Mouse (Mus musculus): ENCODE data around the gene Ttll5. TPM values are rescaled to one million over a fixed set of nuclear protein-coding genes. Genes with fewer than 3 reads are reported as not detected.

Ttll5 gene
- polyA plus RNA-seq, 1 experiment: 6.2 TPM

GRCm38 (mm10) chr12:85951036-85951435 is 126.6 kb downstream of the Ttll5 start:
- Histone ChIP-seq H3K36me3 (ENCODE audit: control insufficient read depth, insufficient read depth, low read length) (no peaks in the 10 kb centered on the region), H3K27ac (ENCODE audit: insufficient read depth, low read length) (no peak overlapping the region), H3K4me1 (ENCODE audit: control insufficient read depth, insufficient read depth, insufficient read length) (peaks cover 3% of the 10 kb centered on the region), H3K4me3 (ENCODE audit: extremely low read depth, insufficient read depth, insufficient read length) (no peak overlapping the region), H3K27me3 (ENCODE audit: control insufficient read depth, insufficient read depth, low read length) (no peaks in the 10 kb centered on the region)
- 93% methylated on average over 4 of the region's 4 CpGs for WGBS
- TF ChIP-seq POLR2A (IDR thresholded peaks at IDR 0.05; ENCODE audit: low read depth, low read length) (no peak), CTCF (IDR thresholded peaks at IDR 0.05; ENCODE audit: extremely low read depth, insufficient read depth, insufficient read length, insufficient replicate concordance) (no peak)
- no peak for DNase-seq (ENCODE audit: low read depth in 1 of 2, low spot score in 2 of 2)

GRCm38 (mm10) chr12:85951822-85952221 is 127.4 kb downstream of the Ttll5 start:
- WGBS: 94% methylated on average over 1 of the region's 1 CpGs
- TF ChIP-seq CTCF (IDR thresholded peaks at IDR 0.05; ENCODE audit: extremely low read depth, insufficient read depth, insufficient read length, insufficient replicate concordance): no peak
- no peak for TF ChIP-seq POLR2A (IDR thresholded peaks at IDR 0.05; ENCODE audit: low read depth, low read length)
- H3K4me1 ChIP-seq (ENCODE audit: control insufficient read depth, insufficient read depth, insufficient read length): peaks cover 5% of the 10 kb centered on the region
- H3K27ac ChIP-seq (ENCODE audit: insufficient read depth, low read length): no peak overlapping the region
- no peak overlapping the region for H3K4me3 ChIP-seq (ENCODE audit: extremely low read depth, insufficient read depth, insufficient read length)
- no peaks in the 10 kb centered on the region for H3K27me3 ChIP-seq (ENCODE audit: control insufficient read depth, insufficient read depth, low read length)
- H3K36me3 ChIP-seq (ENCODE audit: control insufficient read depth, insufficient read depth, low read length): no peaks in the 10 kb centered on the region
- no peak for DNase-seq (ENCODE audit: low read depth in 1 of 2, low spot score in 2 of 2)

- 94% methylated on average over 5 of the region's 5 CpGs for WGBS
Measured at GRCm38 (mm10) chr12:85952349-85952748, 127.9 kb downstream of the Ttll5 start.

GRCm38 (mm10) chr12:85954167-85954566 is 129.7 kb downstream of the Ttll5 start:
- no peaks in the 10 kb centered on the region for H3K36me3 ChIP-seq (ENCODE audit: control insufficient read depth, insufficient read depth, low read length)
- no peak overlapping the region for H3K4me3 ChIP-seq (ENCODE audit: extremely low read depth, insufficient read depth, insufficient read length)
- H3K27me3 ChIP-seq (ENCODE audit: control insufficient read depth, insufficient read depth, low read length): no peaks in the 10 kb centered on the region
- TF ChIP-seq CTCF (IDR thresholded peaks at IDR 0.05; ENCODE audit: extremely low read depth, insufficient read depth, insufficient read length, insufficient replicate concordance): peak; percentile 28; the same call in 1 of the 2 replicates
- TF ChIP-seq POLR2A (IDR thresholded peaks at IDR 0.05; ENCODE audit: low read depth, low read length): no peak
- H3K4me1 ChIP-seq (ENCODE audit: control insufficient read depth, insufficient read depth, insufficient read length): peaks cover 14% of the 10 kb centered on the region
- H3K27ac ChIP-seq (ENCODE audit: insufficient read depth, low read length): no peak overlapping the region
- 93% methylated on average over 3 of the region's 3 CpGs for WGBS
- DNase-seq (ENCODE audit: low read depth in 1 of 2, low spot score in 2 of 2): peak in 1 of 2 experiments; percentile 35

More at GRCm38 (mm10) chr12:85952349-85952748, 127.9 kb downstream of the Ttll5 start:
- Histone ChIP-seq H3K27ac (ENCODE audit: insufficient read depth, low read length) (no peak overlapping the region), H3K4me3 (ENCODE audit: extremely low read depth, insufficient read depth, insufficient read length) (no peak overlapping the region), H3K27me3 (ENCODE audit: control insufficient read depth, insufficient read depth, low read length) (no peaks in the 10 kb centered on the region), H3K4me1 (ENCODE audit: control insufficient read depth, insufficient read depth, insufficient read length) (peaks cover 5% of the 10 kb centered on the region), H3K36me3 (ENCODE audit: control insufficient read depth, insufficient read depth, low read length) (no peaks in the 10 kb centered on the region)
- DNase-seq (ENCODE audit: low read depth in 1 of 2, low spot score in 2 of 2): no peak
- TF ChIP-seq POLR2A (IDR thresholded peaks at IDR 0.05; ENCODE audit: low read depth, low read length) (no peak), CTCF (IDR thresholded peaks at IDR 0.05; ENCODE audit: extremely low read depth, insufficient read depth, insufficient read length, insufficient replicate concordance) (no peak)

- H3K27ac ChIP-seq (ENCODE audit: insufficient read depth, low read length): no peak overlapping the region; the same call in 1 of the 2 replicates
- no peak overlapping the region for H3K4me3 ChIP-seq (ENCODE audit: extremely low read depth, insufficient read depth, insufficient read length)
- H3K4me1 ChIP-seq (ENCODE audit: control insufficient read depth, insufficient read depth, insufficient read length): peaks cover 16% of the 10 kb centered on the region
- no peak for TF ChIP-seq POLR2A (IDR thresholded peaks at IDR 0.05; ENCODE audit: low read depth, low read length)
- no peak for TF ChIP-seq CTCF (IDR thresholded peaks at IDR 0.05; ENCODE audit: extremely low read depth, insufficient read depth, insufficient read length, insufficient replicate concordance)
- no peaks in the 10 kb centered on the region for H3K27me3 ChIP-seq (ENCODE audit: control insufficient read depth, insufficient read depth, low read length)
- WGBS: 89% methylated on average over 8 of the region's 8 CpGs
- DNase-seq (ENCODE audit: low read depth in 1 of 2, low spot score in 2 of 2): no peak
- H3K36me3 ChIP-seq (ENCODE audit: control insufficient read depth, insufficient read depth, low read length): no peaks in the 10 kb centered on the region
Measured at GRCm38 (mm10) chr12:85955062-85955461, 130.6 kb downstream of the Ttll5 start.

- no peaks in the 10 kb centered on the region for H3K36me3 ChIP-seq (ENCODE audit: control insufficient read depth, insufficient read depth, low read length)
Measured at GRCm38 (mm10) chr12:85955690-85956089, 131.2 kb downstream of the Ttll5 start.

GRCm38 (mm10) chr12:85956251-85956650 is 131.8 kb downstream of the Ttll5 start:
- TF ChIP-seq POLR2A (IDR thresholded peaks at IDR 0.05; ENCODE audit: low read depth, low read length) (no peak), CTCF (IDR thresholded peaks at IDR 0.05; ENCODE audit: extremely low read depth, insufficient read depth, insufficient read length, insufficient replicate concordance) (no peak)
- H3K4me3 ChIP-seq (ENCODE audit: extremely low read depth, insufficient read depth, insufficient read length): no peak overlapping the region
- H3K4me1 ChIP-seq (ENCODE audit: control insufficient read depth, insufficient read depth, insufficient read length): peaks cover 16% of the 10 kb centered on the region
- H3K27me3 ChIP-seq (ENCODE audit: control insufficient read depth, insufficient read depth, low read length): no peaks in the 10 kb centered on the region
- peak overlapping the region; percentile 49 for H3K27ac ChIP-seq (ENCODE audit: insufficient read depth, low read length)
- 69% methylated on average over 6 of the region's 6 CpGs for WGBS
- DNase-seq (ENCODE audit: low read depth in 1 of 2, low spot score in 2 of 2): no peak
- H3K36me3 ChIP-seq (ENCODE audit: control insufficient read depth, insufficient read depth, low read length): no peaks in the 10 kb centered on the region

More at GRCm38 (mm10) chr12:85955690-85956089, 131.2 kb downstream of the Ttll5 start:
- Histone ChIP-seq H3K27me3 (ENCODE audit: control insufficient read depth, insufficient read depth, low read length) (no peaks in the 10 kb centered on the region), H3K4me1 (ENCODE audit: control insufficient read depth, insufficient read depth, insufficient read length) (peaks cover 16% of the 10 kb centered on the region), H3K27ac (ENCODE audit: insufficient read depth, low read length) (no peak overlapping the region), H3K4me3 (ENCODE audit: extremely low read depth, insufficient read depth, insufficient read length) (no peak overlapping the region)
- TF ChIP-seq POLR2A (IDR thresholded peaks at IDR 0.05; ENCODE audit: low read depth, low read length): no peak
- no peak for TF ChIP-seq CTCF (IDR thresholded peaks at IDR 0.05; ENCODE audit: extremely low read depth, insufficient read depth, insufficient read length, insufficient replicate concordance)
- DNase-seq (ENCODE audit: low read depth in 1 of 2, low spot score in 2 of 2): no peak
- WGBS: 11% methylated on average over 3 of the region's 3 CpGs

All from spleen, adult 2 months (tissue).